Mouse (Mus musculus) limb, embryonic 10.5 days (tissue): ENCODE results near the gene Pecam1. TPM values are rescaled to one million over a fixed set of nuclear protein-coding genes. Genes with fewer than 3 reads are reported as not detected.

Source experiments
- DNase-seq: peaks from one replicate; pipeline ENCODE4 v3.0.0-alpha.2; 2017; ENCODE audit warnings: low spot score
- H3K27ac ChIP-seq: fragments of 300-500 bp; sonication (generic); 2 replicates; pipeline ENCODE4 v1.5.1; 2016; ENCODE audit warnings: mild to moderate bottlenecking
- H3K27me3 ChIP-seq: fragments of 300-500 bp; sonication (generic); 2 replicates; pipeline ENCODE4 v1.6.1; 2016; ENCODE audit warnings: low read depth, mild to moderate bottlenecking; ENCODE audit not compliant: poor library complexity, severe bottlenecking
- H3K36me3 ChIP-seq: fragments of 300-500 bp; sonication (generic); 2 replicates; pipeline ENCODE4 v1.6.1; 2016; ENCODE audit warnings: mild to moderate bottlenecking, moderate library complexity
- H3K4me1 ChIP-seq: fragments of 300-500 bp; sonication (generic); 2 replicates; pipeline ENCODE4 v1.6.1; 2016
- H3K4me3 ChIP-seq: fragments of 300-500 bp; sonication (generic); 2 replicates; pipeline ENCODE4 v1.5.1; 2016; ENCODE audit warnings: mild to moderate bottlenecking, moderate library complexity
- H3K9me3 ChIP-seq: fragments of 300-500 bp; sonication (generic); replicated peaks from 2 replicates; pipeline ENCODE4 v1.6.1; 2016; ENCODE audit warnings: mild to moderate bottlenecking
- WGBS: fragments of 180-500 bp; shearing (Covaris S2); methylation state at CpG from one replicate; pipeline ENCODE4 v1.1.7; 2016; 5-methylcytosine and 5-hydroxymethylcytosine counted together
- polyA plus RNA-seq: library from polyadenylated mRNA; unstranded; fragments of >200 nt; fragmentation: Nextera tagmentation; extraction: Ambion mirVana; gene quantifications from 2 replicates; pipeline ENCODE4 v1.2.1, GENCODE M21; 2016

Pecam1 gene
- polyA plus RNA-seq, 1 experiment from 2014 or later: 28.8 TPM

GRCm38 (mm10) chr11:106698289-106698688 is 52.1 kb downstream of the Pecam1 start:
- no peaks in the 10 kb centered on the region for H3K36me3 ChIP-seq
- no peak for DNase-seq
- no peak overlapping the region for H3K4me3 ChIP-seq
- no peaks in the 10 kb centered on the region for H3K27me3 ChIP-seq
- H3K4me1 ChIP-seq: 0 out of 2 replicates have a peak, but pooled peaks cover 5% of the 10 kb centered on the region
- no peaks in the 10 kb centered on the region for H3K9me3 ChIP-seq
- 96% methylated on average over 6 of the region's 6 CpGs for WGBS
- no peak overlapping the region for H3K27ac ChIP-seq

GRCm38 (mm10) chr11:106695917-106696316 is 54.5 kb downstream of the Pecam1 start:
- no peaks in the 10 kb centered on the region for H3K27me3 ChIP-seq
- no peak overlapping the region for H3K27ac ChIP-seq
- WGBS: 88% methylated on average over 3 of the region's 3 CpGs
- H3K9me3 ChIP-seq: no peaks in the 10 kb centered on the region
- H3K36me3 ChIP-seq: no peaks in the 10 kb centered on the region
- DNase-seq: no peak
- H3K4me3 ChIP-seq: no peak overlapping the region
- H3K4me1 ChIP-seq: no peaks in the 10 kb centered on the region

GRCm38 (mm10) chr11:106692890-106693289 is 57.5 kb downstream of the Pecam1 start:
- Histone ChIP-seq H3K27ac (no peak overlapping the region), H3K27me3 (no peaks in the 10 kb centered on the region), H3K4me3 (no peak overlapping the region), H3K9me3 (no peaks in the 10 kb centered on the region), H3K4me1 (no peaks in the 10 kb centered on the region), H3K36me3 (no peaks in the 10 kb centered on the region)
- WGBS: 85% methylated on average over 4 of the region's 4 CpGs
- no peak for DNase-seq

GRCm38 (mm10) chr11:106688375-106688774 is 62.1 kb downstream of the Pecam1 start:
- H3K27me3 ChIP-seq: no peaks in the 10 kb centered on the region
- H3K36me3 ChIP-seq: no peaks in the 10 kb centered on the region
- no peak overlapping the region for H3K4me3 ChIP-seq
- no peak for DNase-seq
- no peaks in the 10 kb centered on the region for H3K9me3 ChIP-seq
- 90% methylated on average over 5 of the region's 5 CpGs for WGBS
- no peak overlapping the region for H3K27ac ChIP-seq
- H3K4me1 ChIP-seq: 0 out of 2 replicates have a peak, but pooled peaks cover 5% of the 10 kb centered on the region

GRCm38 (mm10) chr11:106687293-106687692 is 63.1 kb downstream of the Pecam1 start:
- Histone ChIP-seq H3K4me1 (0 out of 2 replicates have a peak, but pooled peaks cover 5% of the 10 kb centered on the region), H3K4me3 (no peak overlapping the region), H3K9me3 (no peaks in the 10 kb centered on the region), H3K36me3 (no peaks in the 10 kb centered on the region), H3K27ac (no peak overlapping the region), H3K27me3 (no peaks in the 10 kb centered on the region)
- no peak for DNase-seq
- 90% methylated on average over 9 of the region's 9 CpGs for WGBS

DNA sequence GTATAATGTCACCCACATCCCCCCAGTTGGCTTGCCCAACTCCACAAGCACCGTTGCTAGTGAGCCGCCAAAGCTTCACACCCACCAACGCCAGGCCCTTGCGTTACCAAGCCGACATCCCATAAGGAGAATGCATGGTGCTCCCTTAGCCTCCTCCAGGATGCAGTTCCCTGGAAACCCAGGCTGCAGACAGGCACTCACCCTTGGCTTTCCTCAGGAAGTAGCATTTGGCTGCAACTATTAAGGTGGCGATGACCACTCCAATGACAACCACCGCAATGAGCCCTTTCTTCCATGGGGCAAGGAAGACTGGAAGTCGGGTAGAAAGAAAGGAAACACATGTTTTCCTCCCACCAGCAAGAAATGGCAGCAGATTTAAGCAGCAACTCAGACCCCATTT is 66.4 kb downstream of the Pecam1 start:
- WGBS: 89% methylated on average over 8 of the region's 8 CpGs
- Histone ChIP-seq H3K9me3 (no peaks in the 10 kb centered on the region), H3K4me3 (no peak overlapping the region), H3K4me1 (0 out of 2 replicates have a peak, but pooled peaks cover 5% of the 10 kb centered on the region), H3K27ac (no peak overlapping the region), H3K27me3 (no peaks in the 10 kb centered on the region), H3K36me3 (no peaks in the 10 kb centered on the region)
- no peak for DNase-seq

DNA sequence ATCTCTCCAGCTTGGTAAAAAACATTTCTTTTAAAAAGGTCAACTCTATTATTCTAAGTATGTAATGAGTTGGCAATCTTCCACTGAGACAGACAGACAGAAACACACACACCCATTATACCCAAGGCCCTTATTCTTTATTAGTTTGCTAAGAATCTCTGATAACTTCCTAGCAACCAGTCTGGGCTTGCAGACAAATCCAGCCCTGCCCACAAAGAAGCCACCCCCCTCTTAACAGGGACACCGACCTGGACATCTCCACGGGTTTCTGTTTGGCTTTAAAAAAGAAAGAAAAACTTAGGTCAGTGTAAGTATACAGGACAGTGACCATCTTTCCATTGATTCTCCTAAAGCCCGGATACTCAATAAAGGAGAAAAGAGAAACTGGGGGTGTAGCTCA is 67.1 kb downstream of the Pecam1 start:
- DNase-seq: no peak
- WGBS: 92% methylated on average over 3 of the region's 3 CpGs
- Histone ChIP-seq H3K27ac (no peak overlapping the region), H3K4me1 (0 out of 2 replicates have a peak, but pooled peaks cover 5% of the 10 kb centered on the region), H3K4me3 (no peak overlapping the region), H3K36me3 (no peaks in the 10 kb centered on the region), H3K9me3 (no peaks in the 10 kb centered on the region), H3K27me3 (no peaks in the 10 kb centered on the region)

DNA sequence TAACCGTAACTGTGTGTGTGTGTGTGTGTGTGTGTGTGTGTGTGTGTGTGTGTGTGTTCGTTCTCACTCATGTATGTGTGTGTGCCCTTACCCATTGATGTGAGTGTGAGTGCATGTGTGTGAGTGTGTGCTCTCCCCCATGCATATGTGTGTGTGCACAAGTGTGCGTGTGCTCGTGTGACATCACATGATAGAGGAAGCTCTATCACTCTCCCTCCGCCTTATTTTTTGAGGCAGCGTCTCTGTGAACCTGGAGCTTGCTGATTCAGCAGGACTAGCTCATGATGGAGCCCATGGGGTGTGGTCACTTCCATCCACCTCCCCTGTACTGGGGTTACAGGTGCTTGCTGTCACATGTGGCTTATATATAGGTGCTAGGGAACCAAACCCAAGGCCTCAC is 69.3 kb downstream of the Pecam1 start:
- Histone ChIP-seq H3K36me3 (no peaks in the 10 kb centered on the region), H3K27me3 (no peaks in the 10 kb centered on the region), H3K27ac (no peak overlapping the region), H3K4me3 (no peak overlapping the region), H3K4me1 (0 out of 2 replicates have a peak, but pooled peaks cover 5% of the 10 kb centered on the region), H3K9me3 (no peaks in the 10 kb centered on the region)
- DNase-seq: no peak
- 94% methylated on average over 6 of the region's 6 CpGs for WGBS

GRCm38 (mm10) chr11:106679874-106680273 is 70.6 kb downstream of the Pecam1 start:
- 58% methylated on average over 6 of the region's 6 CpGs for WGBS
- Histone ChIP-seq H3K9me3 (no peaks in the 10 kb centered on the region), H3K27ac (no peak overlapping the region), H3K4me3 (no peak overlapping the region), H3K27me3 (no peaks in the 10 kb centered on the region), H3K4me1 (peaks cover 9% of the 10 kb centered on the region), H3K36me3 (no peaks in the 10 kb centered on the region)
- DNase-seq: no peak

DNA sequence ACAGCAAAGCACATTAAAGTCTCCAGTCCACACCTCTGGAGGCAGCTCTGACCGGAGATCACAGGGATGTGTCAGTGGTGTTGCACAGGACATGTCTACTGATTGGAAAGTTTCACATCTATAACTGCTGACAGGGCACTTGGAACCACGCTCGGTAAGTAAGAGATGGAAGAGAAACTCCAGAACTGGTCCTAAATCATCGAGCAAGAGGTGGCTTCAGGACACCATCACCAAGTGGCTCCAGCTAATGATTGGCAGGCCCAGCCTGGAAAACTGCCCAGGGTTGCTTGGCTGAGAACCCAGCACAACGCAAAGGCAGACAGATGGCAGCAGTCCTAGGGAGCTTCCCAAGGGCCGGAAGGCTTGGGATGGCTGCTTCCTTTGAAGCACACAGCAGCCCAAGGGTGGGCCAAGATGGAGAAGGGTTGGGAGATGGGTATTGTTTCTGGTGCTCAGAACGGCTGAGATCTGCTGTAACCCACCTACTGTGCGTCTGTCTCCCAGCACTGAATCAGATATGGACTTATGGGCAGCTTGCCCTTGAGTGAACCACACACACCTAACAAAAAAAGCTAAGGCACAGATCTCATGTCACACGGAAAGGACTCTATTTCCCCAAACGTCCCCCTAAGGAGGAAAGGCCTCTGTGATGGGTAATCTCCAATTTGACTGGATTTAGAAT is 72.4 kb downstream of the Pecam1 start:
- H3K27ac ChIP-seq: no peak overlapping the region
- H3K4me3 ChIP-seq: no peak overlapping the region
- no peaks in the 10 kb centered on the region for H3K36me3 ChIP-seq
- no peaks in the 10 kb centered on the region for H3K9me3 ChIP-seq
- no peak for DNase-seq
- H3K27me3 ChIP-seq: no peaks in the 10 kb centered on the region
- peaks cover 25% of the 10 kb centered on the region for H3K4me1 ChIP-seq
- 84% methylated on average over 10 of the region's 10 CpGs for WGBS

DNA sequence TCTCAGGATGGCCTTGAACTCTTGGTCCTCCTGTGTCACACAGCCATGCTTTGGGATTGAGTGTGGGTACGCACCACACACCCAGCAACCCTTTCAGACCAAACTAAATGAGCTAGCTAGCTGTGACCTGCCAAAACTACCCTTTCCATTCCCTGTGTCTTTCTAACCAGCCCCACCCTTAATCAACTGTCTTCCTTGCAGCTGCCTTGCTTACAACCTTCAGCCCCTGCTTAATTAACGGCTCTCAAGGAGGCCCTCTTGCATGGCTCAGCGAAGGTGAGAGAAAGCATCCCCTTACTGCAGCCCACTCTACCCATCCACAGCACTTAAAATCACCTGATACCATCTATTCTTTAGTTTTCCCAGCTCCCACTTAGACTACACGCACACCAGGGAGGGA is 73.1 kb downstream of the Pecam1 start:
- Histone ChIP-seq H3K4me1 (peaks cover 26% of the 10 kb centered on the region), H3K4me3 (no peak overlapping the region), H3K36me3 (no peaks in the 10 kb centered on the region), H3K27ac (no peak overlapping the region), H3K27me3 (no peaks in the 10 kb centered on the region), H3K9me3 (no peaks in the 10 kb centered on the region)
- WGBS: 75% methylated on average over 4 of the region's 4 CpGs
- no peak for DNase-seq

GRCm38 (mm10) chr11:106675875-106676274 is 74.6 kb downstream of the Pecam1 start:
- peaks cover 29% of the 10 kb centered on the region for H3K4me1 ChIP-seq
- 86% methylated on average over 5 of the region's 5 CpGs for WGBS
- no peaks in the 10 kb centered on the region for H3K36me3 ChIP-seq
- no peaks in the 10 kb centered on the region for H3K27me3 ChIP-seq
- DNase-seq: no peak
- no peak overlapping the region for H3K4me3 ChIP-seq
- peak overlapping the region; percentile 72; the same call in 1 of the 2 replicates for H3K27ac ChIP-seq
- H3K9me3 ChIP-seq: no peaks in the 10 kb centered on the region

GRCm38 (mm10) chr11:106675201-106675726 is 75.2 kb downstream of the Pecam1 start:
- Histone ChIP-seq H3K27me3 (no peaks in the 10 kb centered on the region), H3K4me1 (peaks cover 30% of the 10 kb centered on the region), H3K4me3 (0 out of 2 replicates have a peak overlapping the region, but pooled peaks have one; percentile 29), H3K27ac (peak overlapping the region; percentile 72), H3K9me3 (no peaks in the 10 kb centered on the region), H3K36me3 (no peaks in the 10 kb centered on the region)
- DNase-seq: no peak
- WGBS: 75% methylated on average over 10 of the region's 10 CpGs
